Mouse (Mus musculus) c-Kit-negative CD71-positive TER-119-positive erythroid progenitor cells, embryonic 14.5 days (primary cell): ENCODE data around the gene Adamtsl1.

ENCODE experiments used
- DNase-seq: peaks from one replicate; pipeline ENCODE4 v3.0.0-alpha.2; 2013; ENCODE audit warnings: low read depth, low spot score

Gene Adamtsl1

GRCm38 (mm10) chr4:86401116-86401515 is 887.1 kb downstream of the Adamtsl1 start:
- no peak for DNase-seq

GRCm38 (mm10) chr4:86406501-86407199 is 892.7 kb downstream of the Adamtsl1 start:
- DNase-seq: no peak

- no peak for DNase-seq
Observed at GRCm38 (mm10) chr4:86407200-86407527, 893.2 kb downstream of the Adamtsl1 start.

- DNase-seq: no peak
Observed at GRCm38 (mm10) chr4:86408421-86408820, 894.4 kb downstream of the Adamtsl1 start.

- DNase-seq: no peak
Observed at GRCm38 (mm10) chr4:86410946-86411345, 897.0 kb downstream of the Adamtsl1 start.

- no peak for DNase-seq
Observed at GRCm38 (mm10) chr4:86413388-86413787, 899.4 kb downstream of the Adamtsl1 start.

GRCm38 (mm10) chr4:86416401-86417025 is 902.5 kb downstream of the Adamtsl1 start:
- no peak for DNase-seq

- DNase-seq: no peak
Observed at GRCm38 (mm10) chr4:86422586-86422985, 908.6 kb downstream of the Adamtsl1 start.

GRCm38 (mm10) chr4:86425581-86425980 is 911.6 kb downstream of the Adamtsl1 start:
- DNase-seq: no peak

- no peak for DNase-seq
Observed at GRCm38 (mm10) chr4:86426549-86426948, 912.6 kb downstream of the Adamtsl1 start.

GRCm38 (mm10) chr4:86427312-86427711 is 913.3 kb downstream of the Adamtsl1 start:
- no peak for DNase-seq

- no peak for DNase-seq
Observed at GRCm38 (mm10) chr4:86428091-86428745, 914.2 kb downstream of the Adamtsl1 start.

- no peak for DNase-seq
Observed at GRCm38 (mm10) chr4:86435631-86436030, 921.7 kb downstream of the Adamtsl1 start.

- DNase-seq: no peak
Observed at GRCm38 (mm10) chr4:86436336-86436735, 922.4 kb downstream of the Adamtsl1 start.

- no peak for DNase-seq
Observed at GRCm38 (mm10) chr4:86450468-86450867, 936.5 kb downstream of the Adamtsl1 start.

GRCm38 (mm10) chr4:86464808-86465207 is 950.8 kb downstream of the Adamtsl1 start:
- DNase-seq: no peak
